Mouse (Mus musculus) midbrain, embryonic 15.5 days (tissue): ENCODE results near the gene Snapc4. TPM values are rescaled to one million over a fixed set of nuclear protein-coding genes. Genes with fewer than 3 reads are reported as not detected.

Source experiments
- ATAC-seq: fragments of 200-750 bp; cut with Nextera tagmentation; replicated peaks from 2 replicates; pipeline ENCODE4 v1.8.0; 2017; ENCODE audit warnings: moderate TSS enrichment
- H3K27ac ChIP-seq: fragments of 300-500 bp; sonication (generic); 2 replicates; pipeline ENCODE4 v1.5.1; 2015; ENCODE audit warnings: mild to moderate bottlenecking, inconsistent platforms
- H3K27me3 ChIP-seq: fragments of 300-500 bp; sonication (generic); replicated peaks from 2 replicates; pipeline ENCODE4 v1.6.1; 2015; ENCODE audit warnings: inconsistent platforms
- H3K36me3 ChIP-seq: fragments of 300-500 bp; sonication (generic); replicated peaks from 2 replicates; pipeline ENCODE4 v1.6.1; 2015; ENCODE audit warnings: inconsistent platforms
- H3K4me1 ChIP-seq: fragments of 300-500 bp; sonication (generic); 2 replicates; pipeline ENCODE4 v1.6.1; 2015; ENCODE audit warnings: inconsistent platforms
- H3K4me2 ChIP-seq: fragments of 300-500 bp; sonication (generic); 2 replicates; pipeline ENCODE4 v1.6.1; 2015; ENCODE audit warnings: inconsistent platforms, mild to moderate bottlenecking, moderate library complexity
- H3K4me3 ChIP-seq: fragments of 300-500 bp; sonication (generic); 2 replicates; pipeline ENCODE4 v1.5.1; 2015; ENCODE audit warnings: mild to moderate bottlenecking, inconsistent platforms
- H3K9ac ChIP-seq: fragments of 300-500 bp; sonication (generic); 2 replicates; pipeline ENCODE4 v1.6.1; 2015; ENCODE audit warnings: mild to moderate bottlenecking, inconsistent platforms
- H3K9me3 ChIP-seq: fragments of 300-500 bp; sonication (generic); 2 replicates; pipeline ENCODE4 v1.6.1; 2016; ENCODE audit warnings: inconsistent platforms
- WGBS: fragments of 180-500 bp; shearing (Covaris S2); methylation state at CpG from one replicate; pipeline ENCODE4 v1.1.7; 2015; ENCODE audit warnings: mixed read lengths; 5-methylcytosine and 5-hydroxymethylcytosine counted together
- polyA plus RNA-seq: library from polyadenylated mRNA; unstranded; fragments of >200 nt; fragmentation: Nextera tagmentation; extraction: Ambion mirVana; gene quantifications from 2 replicates; pipeline ENCODE4 v1.2.1, GENCODE M21; 2015

Snapc4 gene
- polyA plus RNA-seq, 1 experiment from 2014 or later: 40.0 TPM

GRCm38 (mm10) chr2:26327852-26328251 lies 52.6 kb downstream of the Snapc4 start:
- Histone ChIP-seq H3K27me3 (no peaks in the 10 kb centered on the region), H3K9me3 (no peaks in the 10 kb centered on the region), H3K4me3 (no peak overlapping the region), H3K36me3 (peaks cover 50% of the 10 kb centered on the region), H3K4me1 (no peaks in the 10 kb centered on the region), H3K27ac (no peak overlapping the region), H3K9ac (no peak overlapping the region), H3K4me2 (no peak overlapping the region)
- WGBS: 86% methylated on average over 4 of the region's 4 CpGs
- ATAC-seq: no peak

- Histone ChIP-seq H3K4me3 (no peak overlapping the region), H3K36me3 (peaks cover 46% of the 10 kb centered on the region), H3K27me3 (no peaks in the 10 kb centered on the region), H3K9ac (no peak overlapping the region), H3K4me2 (no peak overlapping the region), H3K27ac (no peak overlapping the region), H3K9me3 (no peaks in the 10 kb centered on the region), H3K4me1 (peaks cover 12% of the 10 kb centered on the region)
- peak; percentile 66 for ATAC-seq
- 66% methylated on average over 15 of the region's 15 CpGs for WGBS
These were observed 54.9 kb downstream of the Snapc4 start for GRCm38 (mm10) chr2:26325386-26326181.

DNA sequence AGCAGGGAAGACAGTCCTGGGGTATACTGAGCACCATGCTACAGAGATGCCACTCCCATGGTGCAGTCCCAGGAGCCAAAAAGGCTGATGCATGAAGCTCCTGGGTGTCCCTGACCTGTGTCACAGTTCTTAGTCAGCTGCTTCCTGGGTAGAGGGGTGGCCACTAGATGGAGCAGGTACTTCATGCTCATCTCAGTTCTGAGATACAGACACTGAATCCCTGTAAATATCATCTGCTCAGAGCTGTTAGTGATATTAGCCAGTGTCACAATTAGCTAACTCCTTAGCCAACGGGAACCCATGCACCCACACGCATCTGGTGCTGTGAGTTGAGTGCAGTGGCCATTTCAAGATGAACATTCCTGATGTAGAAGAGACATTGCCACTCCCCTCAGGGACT lies 55.5 kb downstream of the Snapc4 start:
- WGBS: 91% methylated on average over 2 of the region's 2 CpGs
- Histone ChIP-seq H3K36me3 (peaks cover 46% of the 10 kb centered on the region), H3K9me3 (no peaks in the 10 kb centered on the region), H3K4me2 (no peak overlapping the region), H3K9ac (no peak overlapping the region), H3K4me3 (no peak overlapping the region), H3K27me3 (no peaks in the 10 kb centered on the region), H3K4me1 (peaks cover 19% of the 10 kb centered on the region), H3K27ac (no peak overlapping the region)
- no peak for ATAC-seq

GRCm38 (mm10) chr2:26323589-26324325 lies 56.7 kb downstream of the Snapc4 start:
- WGBS: 96% methylated on average over 13 of the region's 13 CpGs
- no peak overlapping the region for H3K9ac ChIP-seq
- ATAC-seq: no peak

GRCm38 (mm10) chr2:26320245-26321185 lies 59.9 kb downstream of the Snapc4 start:
- Histone ChIP-seq H3K9me3 (no peaks in the 10 kb centered on the region), H3K27ac (no peak overlapping the region), H3K4me2 (no peak overlapping the region), H3K4me1 (peaks cover 56% of the 10 kb centered on the region), H3K4me3 (no peak overlapping the region), H3K36me3 (peaks cover 25% of the 10 kb centered on the region; the same call in 1 of the 2 replicates), H3K27me3 (no peaks in the 10 kb centered on the region), H3K9ac (no peak overlapping the region)
- WGBS: 86% methylated on average over 14 of the region's 14 CpGs
- ATAC-seq: no peak

More at GRCm38 (mm10) chr2:26323589-26324325, 56.7 kb downstream of the Snapc4 start:
- H3K27ac ChIP-seq: no peak overlapping the region
- peaks cover 30% of the 10 kb centered on the region for H3K4me1 ChIP-seq
- no peak overlapping the region for H3K4me3 ChIP-seq
- H3K4me2 ChIP-seq: no peak overlapping the region
- peaks cover 43% of the 10 kb centered on the region for H3K36me3 ChIP-seq
- no peaks in the 10 kb centered on the region for H3K27me3 ChIP-seq
- H3K9me3 ChIP-seq: no peaks in the 10 kb centered on the region

DNA sequence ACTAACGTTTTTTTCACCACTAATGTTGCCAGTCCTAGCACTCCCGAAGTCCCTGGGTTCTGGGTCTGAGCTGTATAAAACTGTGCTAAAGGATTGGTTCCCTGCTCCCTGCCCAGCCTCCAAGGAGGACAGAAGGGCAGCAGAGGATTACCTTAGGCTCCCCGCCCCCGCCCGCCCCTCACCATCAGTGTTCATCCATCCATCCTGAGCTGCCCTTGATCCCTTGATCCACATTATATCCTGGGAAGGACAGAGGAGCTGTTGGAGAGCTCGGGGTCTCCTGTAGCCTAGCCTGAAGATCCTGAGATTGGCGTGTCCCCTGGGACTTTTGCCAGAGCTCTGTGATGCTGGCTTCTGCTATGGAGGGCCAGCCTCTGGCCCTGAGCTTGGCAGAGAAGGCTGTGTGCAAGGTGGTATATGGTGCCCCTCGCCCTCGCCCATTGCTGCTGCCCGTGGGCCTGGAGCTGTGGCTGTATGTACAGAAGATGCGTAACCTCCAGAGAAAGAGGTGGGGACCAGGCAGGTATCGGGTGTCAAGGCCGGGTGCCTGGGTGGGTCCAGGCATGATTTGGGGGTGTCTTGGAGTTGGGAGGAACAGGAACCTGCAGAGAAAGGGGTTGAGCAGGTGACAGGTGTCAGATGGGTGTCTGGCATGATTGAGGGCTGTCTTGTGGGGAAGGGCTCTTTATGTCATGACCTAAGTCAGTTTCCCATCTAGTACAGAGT lies 60.8 kb downstream of the Snapc4 start:
- H3K4me2 ChIP-seq: no peak overlapping the region
- peaks cover 60% of the 10 kb centered on the region for H3K4me1 ChIP-seq
- ATAC-seq: no peak
- H3K4me3 ChIP-seq: no peak overlapping the region
- no peak overlapping the region for H3K27ac ChIP-seq
- H3K9me3 ChIP-seq: no peaks in the 10 kb centered on the region
- H3K9ac ChIP-seq: no peak overlapping the region
- WGBS: 82% methylated on average over 13 of the region's 13 CpGs
- peaks cover 21% of the 10 kb centered on the region; the same call in 1 of the 2 replicates for H3K36me3 ChIP-seq
- H3K27me3 ChIP-seq: no peaks in the 10 kb centered on the region

DNA sequence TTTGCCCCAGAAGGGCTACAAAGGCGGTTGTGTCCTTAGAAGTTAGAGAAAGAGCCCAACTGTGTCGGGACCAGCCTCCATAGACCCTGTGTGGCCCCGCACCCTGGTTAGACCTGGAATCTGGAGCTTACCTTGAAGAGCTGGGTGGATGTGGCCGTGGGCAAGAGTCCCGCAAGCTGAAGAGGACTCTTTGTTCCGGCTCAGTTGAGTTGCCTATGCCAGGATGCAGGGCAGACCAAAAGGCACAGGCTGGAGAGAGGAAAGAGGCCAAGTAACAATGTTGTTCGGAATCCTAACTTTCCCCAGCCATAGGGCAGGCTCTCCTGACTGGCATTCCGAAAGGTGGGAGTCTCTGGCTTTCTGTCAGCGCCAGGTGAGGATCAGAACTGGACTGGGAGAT lies 61.3 kb downstream of the Snapc4 start:
- Histone ChIP-seq H3K4me2 (no peak overlapping the region), H3K27ac (0 out of 2 replicates have a peak overlapping the region, but pooled peaks have one; percentile 15), H3K9ac (no peak overlapping the region; the same call in 1 of the 2 replicates), H3K4me1 (peaks cover 63% of the 10 kb centered on the region), H3K9me3 (no peaks in the 10 kb centered on the region), H3K27me3 (no peaks in the 10 kb centered on the region), H3K36me3 (peaks cover 15% of the 10 kb centered on the region; the same call in 1 of the 2 replicates), H3K4me3 (no peak overlapping the region)
- WGBS: 82% methylated on average over 9 of the region's 9 CpGs
- ATAC-seq: no peak

GRCm38 (mm10) chr2:26317991-26318672 lies 62.3 kb downstream of the Snapc4 start:
- Histone ChIP-seq H3K4me1 (peaks cover 63% of the 10 kb centered on the region), H3K4me3 (no peak overlapping the region; the same call in 1 of the 2 replicates), H3K27me3 (no peaks in the 10 kb centered on the region), H3K27ac (no peak overlapping the region), H3K9ac (peak overlapping the region; percentile 94), H3K9me3 (no peaks in the 10 kb centered on the region), H3K4me2 (peak overlapping the region; percentile 72), H3K36me3 (0 out of 2 replicates have a peak, but pooled peaks cover 6% of the 10 kb centered on the region)
- WGBS: 87% methylated on average over 3 of the region's 3 CpGs
- ATAC-seq: no peak

GRCm38 (mm10) chr2:26317371-26317770 lies 63.1 kb downstream of the Snapc4 start:
- Histone ChIP-seq H3K36me3 (0 out of 2 replicates have a peak, but pooled peaks cover 2% of the 10 kb centered on the region), H3K4me1 (peaks cover 63% of the 10 kb centered on the region), H3K9ac (peak overlapping the region; percentile 94), H3K4me3 (peak overlapping the region; percentile 84), H3K4me2 (peak overlapping the region; percentile 72), H3K27me3 (no peaks in the 10 kb centered on the region), H3K27ac (no peak overlapping the region), H3K9me3 (no peaks in the 10 kb centered on the region)
- WGBS: 73% methylated on average over 3 of the region's 3 CpGs
- ATAC-seq: no peak

- Histone ChIP-seq H3K4me2 (peak overlapping the region; percentile 72), H3K27ac (peak overlapping the region; percentile 97), H3K9me3 (no peaks in the 10 kb centered on the region), H3K36me3 (no peaks in the 10 kb centered on the region), H3K9ac (peak overlapping the region; percentile 94), H3K4me3 (peak overlapping the region; percentile 84), H3K27me3 (no peaks in the 10 kb centered on the region), H3K4me1 (peaks cover 61% of the 10 kb centered on the region)
- 48% methylated on average over 9 of the region's 9 CpGs for WGBS
- ATAC-seq: no peak
These were observed 63.7 kb downstream of the Snapc4 start for GRCm38 (mm10) chr2:26316576-26317246.
